ENCODE assay signal across 22 mouse cellular contexts in genomic region chr2:135820691-135821090, GRCm38 (mm10).
"Had no signal": no experiment of that assay in that cellular context is flagged by ENCODE, and none has a peak within 500 bp of the region (broad histone marks: within the 10 kb centered on the region; RNA-seq: fewer than 3 reads in every experiment).

No protein-coding gene starts in this region.

- H3K9ac ChIP-seq: kidney, embryonic 15.5 days; liver, embryonic 12.5 days; liver, embryonic 15.5 days; midbrain, embryonic 12.5 days; midbrain, embryonic 15.5 days; neural tube, embryonic 12.5 days; neural tube, embryonic 15.5 days had no signal

- H3K27me3 ChIP-seq: kidney, embryonic 15.5 days; liver, embryonic 12.5 days; liver, embryonic 15.5 days; midbrain, embryonic 12.5 days; midbrain, embryonic 15.5 days; neural tube, embryonic 12.5 days; neural tube, embryonic 15.5 days had no signal

- H3K27ac ChIP-seq: kidney, embryonic 15.5 days; left cerebral cortex, adult 2 months; liver, embryonic 12.5 days; liver, embryonic 15.5 days; midbrain, embryonic 12.5 days; midbrain, embryonic 15.5 days; neural tube, embryonic 12.5 days; neural tube, embryonic 15.5 days; stomach, postnatal 0 days had no signal

- H3K4me3 ChIP-seq: kidney, embryonic 15.5 days; left cerebral cortex, adult 2 months; liver, embryonic 12.5 days; liver, embryonic 15.5 days; midbrain, embryonic 12.5 days; midbrain, embryonic 15.5 days; neural tube, embryonic 12.5 days; neural tube, embryonic 15.5 days had no signal

- H3K36me3 ChIP-seq: kidney, embryonic 15.5 days; liver, embryonic 12.5 days; liver, embryonic 15.5 days; midbrain, embryonic 12.5 days; midbrain, embryonic 15.5 days; neural tube, embryonic 12.5 days; neural tube, embryonic 15.5 days had no signal

- H3K4me1 ChIP-seq: kidney, embryonic 15.5 days; liver, embryonic 12.5 days; liver, embryonic 15.5 days; midbrain, embryonic 12.5 days; midbrain, embryonic 15.5 days; neural tube, embryonic 12.5 days had no signal

- DNase-seq: kidney, adult 2 months; kidney, postnatal 10 days; kidney, postnatal 36 days; layer of hippocampus, postnatal 36 days; left cerebral cortex, postnatal 4 days; lung, adult 2 months; right cerebral cortex, adult 18-20 months; right cerebral cortex, postnatal 14 days; right cerebral cortex, postnatal 4 days; thymus, adult 2 months; thymus, postnatal 14 days; thymus, postnatal 4 days had no signal

- ATAC-seq: intestine, postnatal 0 days; liver, embryonic 12.5 days; midbrain, embryonic 15.5 days had no signal
